Mouse (Mus musculus): ENCODE results near the gene Inha. TPM values are rescaled to one million over a fixed set of nuclear protein-coding genes. Genes with fewer than 3 reads are reported as not detected.

Gene Inha
- total RNA-seq, 4 experiments from 2014 or later, result 2.8 to 4.6 (median 3.9) TPM

DNA sequence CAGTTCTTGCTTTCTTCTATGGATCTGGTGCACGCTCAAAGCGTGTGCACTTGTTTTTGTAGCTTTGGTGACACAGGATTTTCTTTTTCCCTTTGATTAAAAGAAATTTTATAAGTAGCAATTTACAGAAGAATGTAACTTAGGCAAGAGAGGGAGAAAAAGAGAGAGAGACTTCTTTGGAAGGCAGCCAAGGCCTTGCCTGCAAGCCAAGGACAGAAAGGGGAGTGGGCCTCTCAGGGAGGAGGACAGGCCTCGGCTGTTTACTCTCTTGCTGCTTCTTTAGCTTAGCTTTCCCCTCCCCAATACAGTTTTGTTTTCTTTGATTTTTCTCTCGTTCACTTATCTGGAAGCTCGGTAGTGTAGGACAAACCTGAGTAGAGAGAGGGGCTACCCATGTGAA lies 12.7 kb downstream of the Inha start:
- no peak for DNase-seq (ENCODE audit: low spot score)

DNA sequence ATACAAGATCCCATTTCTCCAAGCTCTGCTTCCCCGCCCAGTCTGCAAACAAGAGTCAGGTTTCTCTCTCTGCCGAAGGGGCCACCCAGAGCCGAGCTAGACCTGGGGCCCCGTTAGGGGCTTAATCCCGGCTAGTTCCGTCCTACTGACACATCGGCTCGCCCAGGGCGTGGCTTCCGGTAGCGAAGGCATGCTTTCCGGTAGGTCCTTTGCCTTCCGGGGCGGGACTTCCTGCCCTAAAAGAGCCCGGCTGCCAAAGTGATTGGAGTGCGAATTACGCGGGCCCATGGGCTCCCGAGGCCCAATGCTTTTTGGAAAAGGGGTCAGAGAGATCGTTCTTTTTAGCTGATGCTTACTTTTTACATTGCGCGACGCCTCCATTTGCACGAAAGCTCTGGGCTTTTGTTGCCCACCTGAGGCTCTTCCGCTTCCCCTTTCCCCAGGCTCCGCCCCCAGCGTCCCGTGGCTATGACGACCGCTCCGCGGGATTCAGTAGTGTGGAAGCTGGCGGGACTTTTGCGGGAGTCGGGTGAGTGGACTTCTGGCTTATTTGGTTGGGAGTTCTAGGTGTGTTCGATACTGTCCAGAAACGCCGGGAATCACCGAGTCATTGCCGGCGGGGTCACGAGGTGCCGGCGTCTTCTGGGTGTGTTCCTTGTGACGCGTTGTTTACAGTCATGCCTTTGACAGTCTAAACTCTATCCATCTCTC lies 14.6 kb downstream of the Inha start, which contains the start of gene Stk11ip:
Gene Stk11ip, plus strand, starts transcription at position 209 of the 711 bp plus-strand sequence.
- DNase-seq (ENCODE audit: low spot score), result peak; percentile 93

- no peak for DNase-seq (ENCODE audit: low spot score)
These were observed 17.8 kb downstream of the Inha start for GRCm38 (mm10) chr1:75524679-75525078.

GRCm38 (mm10) chr1:75530546-75530945 lies 23.7 kb downstream of the Inha start:
- no peak for DNase-seq (ENCODE audit: low spot score)

GRCm38 (mm10) chr1:75532280-75533172 lies 25.6 kb downstream of the Inha start:
- no peak for DNase-seq (ENCODE audit: low spot score)

- no peak for DNase-seq (ENCODE audit: low spot score)
These were observed 26.7 kb downstream of the Inha start for GRCm38 (mm10) chr1:75533325-75534252.

DNA sequence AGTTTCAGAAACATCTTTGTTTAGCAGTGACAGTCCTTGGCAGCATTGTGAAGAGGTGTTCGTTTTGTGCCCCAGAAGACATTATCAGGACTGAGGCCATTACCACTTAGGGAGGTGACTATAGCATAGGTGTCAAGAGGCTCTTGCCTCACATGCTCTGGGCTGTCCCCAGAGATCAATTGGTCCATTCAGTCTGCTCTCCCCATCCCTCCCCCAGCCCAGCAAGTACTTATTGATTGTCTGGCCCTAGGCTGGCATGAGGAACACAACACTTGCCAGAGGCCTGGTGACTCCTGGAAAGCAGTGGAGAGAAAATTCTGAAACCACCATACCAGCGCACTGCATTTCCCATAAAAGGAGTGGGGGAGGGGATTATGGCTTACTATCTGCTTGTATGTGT lies 30.7 kb downstream of the Inha start:
- DNase-seq (ENCODE audit: low spot score), result no peak

- no peak for DNase-seq (ENCODE audit: low spot score)
These were observed 31.8 kb downstream of the Inha start for GRCm38 (mm10) chr1:75538597-75539190.

DNA sequence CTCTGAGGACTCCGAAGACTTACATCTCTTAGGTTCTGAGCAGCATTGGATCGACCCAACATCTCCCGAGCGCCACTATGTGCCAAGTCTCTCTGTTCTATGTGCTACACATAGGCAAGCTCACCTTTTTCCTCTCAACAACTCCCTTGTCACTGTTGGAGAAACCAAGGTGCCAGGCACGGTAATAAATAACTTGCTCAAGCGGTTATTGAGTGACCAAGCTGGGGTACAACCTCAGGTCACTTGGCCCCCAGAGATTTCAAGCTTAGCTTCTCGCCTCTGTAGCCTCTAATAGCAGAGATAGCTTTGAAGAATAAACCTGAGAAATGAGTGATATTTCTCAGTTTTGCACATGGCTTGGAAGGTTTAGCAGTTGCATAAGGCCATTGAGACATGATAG lies 34.6 kb downstream of the Inha start:
- DNase-seq (ENCODE audit: low spot score), result no peak

DNA sequence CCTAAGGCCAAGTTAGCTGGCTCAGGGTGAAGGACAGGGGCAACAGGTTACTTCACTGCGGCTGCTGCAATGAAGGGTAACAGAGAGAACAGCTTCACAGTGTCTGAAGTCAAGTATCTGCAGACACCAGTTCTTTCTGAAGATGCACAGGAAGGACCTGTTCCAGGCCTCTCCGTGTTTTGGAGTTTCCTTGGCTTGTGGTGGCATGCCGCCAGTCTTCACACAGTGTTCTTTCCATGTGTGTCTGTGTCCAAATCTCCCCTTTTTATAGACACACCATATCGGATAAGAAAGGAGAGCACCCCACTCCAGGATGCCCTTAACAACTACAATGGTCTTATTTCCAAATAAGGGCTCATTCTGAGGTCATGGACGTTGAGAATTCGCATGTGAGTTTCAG lies 37.5 kb downstream of the Inha start:
- DNase-seq (ENCODE audit: low spot score), result no peak

DNA sequence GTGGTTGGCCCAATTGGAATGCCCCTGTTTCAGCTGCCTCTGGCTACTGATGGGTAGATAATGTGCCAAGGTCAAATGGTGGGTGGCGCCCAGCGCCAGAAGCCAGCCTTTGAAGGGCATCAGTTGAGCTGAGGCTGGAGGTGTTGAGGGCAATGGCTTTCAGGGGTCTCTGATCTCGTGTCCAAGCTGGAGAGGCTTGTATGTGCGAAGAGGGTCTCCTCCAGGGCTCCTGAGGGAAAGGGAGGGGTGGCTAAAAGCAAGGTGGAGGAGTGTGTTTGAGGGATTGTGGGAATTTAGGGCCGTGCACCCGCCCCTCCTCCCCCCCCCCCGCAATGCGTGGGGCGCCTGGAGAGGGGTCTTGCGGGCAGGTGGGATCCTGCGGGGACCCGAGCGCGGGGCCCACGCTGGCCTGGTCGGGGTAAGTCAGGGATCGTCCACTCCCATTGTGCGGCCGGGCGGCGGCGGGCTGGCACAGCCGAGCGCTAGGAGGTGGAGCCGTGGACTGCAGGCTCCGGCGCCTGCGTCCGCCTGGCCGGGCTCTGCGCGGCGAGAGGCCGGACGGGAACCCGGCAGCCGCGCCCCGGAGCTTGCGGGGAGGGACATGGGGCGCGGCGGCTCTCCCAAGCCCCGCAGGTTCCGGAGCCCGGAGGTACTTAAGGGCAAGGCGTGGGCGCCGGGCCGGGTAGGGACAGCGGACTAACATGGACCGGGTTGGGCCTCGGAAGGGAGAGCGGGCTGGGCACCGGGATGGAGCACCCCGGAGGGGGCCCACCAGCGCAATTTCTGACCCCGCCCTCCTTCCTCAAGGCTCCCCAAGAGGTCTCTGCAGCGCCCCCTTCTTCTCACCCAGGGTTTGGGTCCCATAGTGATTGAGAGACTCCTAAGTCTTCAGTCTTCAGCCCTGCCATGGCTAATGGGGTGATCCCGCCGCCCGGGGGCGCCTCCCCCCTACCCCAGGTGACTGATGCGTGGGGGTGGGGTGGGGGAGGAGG lies 39.4 kb downstream of the Inha start, which contains the start of gene Slc4a3:
Gene Slc4a3, plus strand, starts transcription at position 302 of the 992 bp plus-strand sequence.
- no peak for DNase-seq (ENCODE audit: low spot score)

- no peak for DNase-seq (ENCODE audit: low spot score)
These were observed 40.5 kb downstream of the Inha start for GRCm38 (mm10) chr1:75547351-75547750.

- no peak for DNase-seq (ENCODE audit: low spot score)
These were observed 41.2 kb downstream of the Inha start for GRCm38 (mm10) chr1:75548083-75548482.

DNA sequence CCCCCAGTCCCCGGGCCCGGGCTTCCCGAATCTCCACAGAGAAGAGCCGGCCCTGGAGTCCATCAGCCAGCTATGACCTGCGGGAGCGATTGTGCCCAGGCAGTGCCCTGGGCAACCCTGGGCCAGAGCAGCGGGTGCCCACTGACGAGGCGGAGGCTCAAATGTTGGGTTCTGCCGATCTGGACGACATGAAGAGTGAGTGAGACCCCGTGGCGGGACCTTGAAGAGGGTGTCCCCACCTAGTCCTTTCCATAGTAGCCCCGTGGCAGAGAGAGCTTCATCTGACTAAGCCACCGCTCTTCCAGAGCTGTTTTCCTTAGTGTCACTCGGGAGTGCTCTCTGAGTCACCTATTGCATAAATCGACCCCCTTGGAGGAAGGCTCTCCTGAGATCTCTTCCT lies 42.0 kb downstream of the Inha start:
- DNase-seq (ENCODE audit: low spot score), result no peak

GRCm38 (mm10) chr1:75549289-75550279 lies 42.7 kb downstream of the Inha start:
- peak; percentile 58 for DNase-seq (ENCODE audit: low spot score)

- DNase-seq (ENCODE audit: low spot score), result no peak
These were observed 43.7 kb downstream of the Inha start for GRCm38 (mm10) chr1:75550586-75550985.

DNA sequence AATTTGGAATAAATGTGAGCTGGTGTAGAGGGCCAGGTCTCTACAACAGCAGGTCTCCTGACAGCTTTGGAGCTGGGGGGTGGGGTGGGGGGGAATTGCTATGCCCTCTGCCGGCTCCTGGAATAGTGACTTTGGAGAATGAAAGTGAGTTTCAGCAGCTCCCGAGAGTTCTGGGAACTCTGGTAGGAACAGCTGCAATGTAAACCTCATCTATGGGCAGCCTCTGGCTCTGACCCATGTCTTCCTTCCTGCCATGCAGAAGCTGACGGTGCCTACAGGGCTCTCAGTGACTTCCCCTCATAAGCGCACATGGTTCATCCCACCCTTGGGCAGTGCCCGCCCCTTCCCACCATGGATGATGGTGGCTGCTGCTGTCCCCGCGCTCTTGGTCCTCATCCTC lies 48.8 kb downstream of the Inha start:
- DNase-seq (ENCODE audit: low spot score), result no peak

DNA sequence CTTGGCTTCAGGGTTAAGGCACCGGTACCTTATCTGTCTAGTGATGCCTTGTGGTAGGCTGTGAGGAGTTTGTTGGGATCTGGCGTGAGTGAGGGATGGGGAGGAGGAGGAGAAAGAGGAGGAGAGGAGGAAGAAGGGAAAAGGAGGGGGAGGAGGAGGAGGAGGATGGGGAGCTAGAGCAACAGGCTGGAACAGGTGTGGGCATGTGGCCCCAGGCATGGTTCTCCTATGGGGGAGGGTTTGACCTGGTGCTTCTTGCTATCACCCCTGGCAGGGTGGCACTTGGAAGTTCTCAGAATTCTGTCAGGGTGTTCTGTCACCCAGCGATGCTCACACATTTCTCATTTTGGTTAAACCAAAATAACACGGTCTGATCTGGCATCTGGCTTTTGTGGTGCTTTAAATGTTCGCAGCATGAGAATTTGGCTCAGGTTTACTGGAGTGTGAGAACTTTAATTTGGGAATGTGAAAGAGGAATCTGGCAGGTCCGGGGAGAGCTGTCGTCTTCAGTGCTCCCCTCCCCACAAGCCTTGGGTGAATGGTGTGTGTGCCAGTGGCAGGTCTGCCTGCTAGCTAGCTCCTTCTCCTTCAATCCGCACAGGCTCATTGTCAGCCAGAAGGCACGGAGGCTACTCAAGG lies 49.4 kb downstream of the Inha start:
- no peak for DNase-seq (ENCODE audit: low spot score)
